15 mouse cellular contexts compared by ENCODE assay signal in the genomic region with DNA sequence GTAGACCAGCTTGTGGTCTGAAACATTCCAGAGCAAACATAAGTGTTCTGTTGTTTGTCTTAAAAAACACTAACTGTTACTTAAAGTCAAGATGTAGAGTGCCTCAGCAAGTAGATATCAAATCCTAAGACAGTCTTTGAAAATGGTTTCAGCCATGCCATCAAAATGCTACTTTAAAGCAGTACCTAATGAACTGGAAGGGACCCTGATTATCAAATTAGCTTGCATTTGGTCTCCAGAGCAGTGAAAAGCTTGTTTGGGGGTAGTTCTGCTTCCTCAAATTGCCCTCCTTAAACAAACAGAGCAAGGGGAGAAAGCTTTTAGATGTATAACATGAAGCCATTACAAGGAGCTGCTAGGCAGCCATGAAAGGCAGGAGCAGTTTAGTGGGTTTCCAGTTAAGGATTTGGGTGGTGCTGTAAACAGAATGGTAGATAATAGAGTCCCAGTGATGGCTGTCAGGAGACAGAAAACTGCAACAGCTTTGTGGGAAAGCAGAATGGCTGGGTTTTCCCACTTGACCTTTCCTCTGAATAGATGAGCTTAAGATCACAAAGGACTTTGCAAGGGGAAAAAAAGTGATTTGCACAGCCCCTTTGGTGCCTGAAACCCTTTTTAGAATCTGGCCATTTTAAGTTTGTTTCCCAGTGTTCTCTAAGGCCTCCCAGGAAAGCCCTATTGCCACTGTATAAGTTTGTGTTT.
DNase-seq lines count a peak whose midpoint lies in the region; ATAC-seq and TF ChIP-seq lines count a peak whose summit lies in the region.
"Had no signal": no experiment of that assay in that cellular context is flagged by ENCODE, and none has a peak within 500 bp of the region (broad histone marks: within the 10 kb centered on the region; RNA-seq: fewer than 3 reads in every experiment).

No protein-coding gene starts in this region.

- H3K36me3 ChIP-seq in intestine, embryonic 16.5 days (ENCODE audit: control insufficient read depth, insufficient read depth, low read length): no peaks in the 10 kb centered on the region
- H3K36me3 ChIP-seq in intestine, postnatal 0 days (ENCODE audit: control insufficient read depth, insufficient read depth): no peaks in the 10 kb centered on the region
- H3K36me3 ChIP-seq in forebrain, embryonic 16.5 days (ENCODE audit: control insufficient read depth, insufficient read depth): no peaks in the 10 kb centered on the region
- no peaks in the 10 kb centered on the region for H3K36me3 ChIP-seq in midbrain, embryonic 13.5 days
- H3K36me3 ChIP-seq in liver, postnatal 0 days (replicated peaks; ENCODE audit: insufficient read depth, low read length): no peaks in the 10 kb centered on the region
- H3K36me3 ChIP-seq: heart, embryonic 12.5 days had no signal

- DNase-seq in brain, embryonic 14.5 days (ENCODE audit: low read depth): peak; percentile 92
- DNase-seq in liver, postnatal 0 days: no peak
- DNase-seq in adipocyte (ENCODE audit: low spot score): no peak
- no peak for DNase-seq in kidney, postnatal 10 days
- DNase-seq: adrenal gland, postnatal 36 days; cerebellum, adult 8-10 months; kidney, adult 18-20 months; thymus, adult 18-20 months had no signal

- H3K4me3 ChIP-seq in intestine, embryonic 16.5 days (ENCODE audit: low read length): no peak overlapping the region
- no peak overlapping the region for H3K4me3 ChIP-seq in intestine, postnatal 0 days (ENCODE audit: low read depth, low read length)
- H3K4me3 ChIP-seq in forebrain, embryonic 16.5 days (replicated peaks; ENCODE audit: low read length): no peak overlapping the region
- H3K4me3 ChIP-seq in midbrain, embryonic 13.5 days (replicated peaks): no peak overlapping the region
- H3K4me3 ChIP-seq in liver, postnatal 0 days (ENCODE audit: low read depth, low read length): no peak overlapping the region
- H3K4me3 ChIP-seq: heart, embryonic 12.5 days had no signal

- H3K9me3 ChIP-seq in intestine, embryonic 16.5 days (ENCODE audit: control insufficient read depth, low read length): no peaks in the 10 kb centered on the region
- H3K9me3 ChIP-seq in intestine, postnatal 0 days (ENCODE audit: control insufficient read depth): no peaks in the 10 kb centered on the region
- peaks cover 2% of the 10 kb centered on the region; the same call in 1 of the 2 replicates for H3K9me3 ChIP-seq in forebrain, embryonic 16.5 days (ENCODE audit: control insufficient read depth, low read length)
- peaks cover 4% of the 10 kb centered on the region; the same call in 1 of the 2 replicates for H3K9me3 ChIP-seq in midbrain, embryonic 13.5 days
- no peaks in the 10 kb centered on the region for H3K9me3 ChIP-seq in liver, postnatal 0 days (ENCODE audit: low read length)
- H3K9me3 ChIP-seq: heart, embryonic 12.5 days had no signal

- no peak for ATAC-seq in intestine, embryonic 16.5 days
- no peak for ATAC-seq in intestine, postnatal 0 days
- ATAC-seq in forebrain, embryonic 16.5 days: peak; percentile 69
- peak; percentile 87 for ATAC-seq in midbrain, embryonic 13.5 days
- no peak for ATAC-seq in liver, postnatal 0 days

- H3K27ac ChIP-seq in intestine, embryonic 16.5 days (ENCODE audit: low read length): 0 out of 2 replicates have a peak overlapping the region, but pooled peaks have one; percentile 16
- no peak overlapping the region for H3K27ac ChIP-seq in intestine, postnatal 0 days (ENCODE audit: low read depth, low read length)
- no peak overlapping the region for H3K27ac ChIP-seq in forebrain, embryonic 16.5 days (ENCODE audit: low read length)
- H3K27ac ChIP-seq in midbrain, embryonic 13.5 days: no peak overlapping the region
- no peak overlapping the region for H3K27ac ChIP-seq in liver, postnatal 0 days (ENCODE audit: low read depth)
- H3K27ac ChIP-seq: liver, embryonic 14.5 days; macrophage had no signal

- H3K27me3 ChIP-seq in intestine, embryonic 16.5 days (replicated peaks; ENCODE audit: control insufficient read depth, insufficient read depth, low read length): no peaks in the 10 kb centered on the region
- H3K27me3 ChIP-seq in intestine, postnatal 0 days (replicated peaks; ENCODE audit: control insufficient read depth, insufficient read depth, low read length): no peaks in the 10 kb centered on the region
- H3K27me3 ChIP-seq in forebrain, embryonic 16.5 days (replicated peaks; ENCODE audit: control insufficient read depth, insufficient read depth, low read length): peaks cover 9% of the 10 kb centered on the region; the same call in 1 of the 2 replicates
- peaks cover 44% of the 10 kb centered on the region for H3K27me3 ChIP-seq in midbrain, embryonic 13.5 days
- H3K27me3 ChIP-seq in liver, postnatal 0 days (ENCODE audit: insufficient read depth, low read length): no peaks in the 10 kb centered on the region
- H3K27me3 ChIP-seq: heart, embryonic 12.5 days had no signal

- no peak for TF ChIP-seq CTCF in intestine, postnatal 0 days (IDR thresholded peaks at IDR 0.05; ENCODE audit: low read depth)
- no peak for TF ChIP-seq CTCF in brain, embryonic 14.5 days (IDR thresholded peaks at IDR 0.05; ENCODE audit: borderline replicate concordance, extremely low read depth, insufficient read depth, insufficient read length)
- no peak for TF ChIP-seq CTCF in liver, postnatal 0 days (IDR thresholded peaks at IDR 0.05; ENCODE audit: low read depth)

- no peak overlapping the region for H3K9ac ChIP-seq in intestine, embryonic 16.5 days (ENCODE audit: low read depth, low read length)
- H3K9ac ChIP-seq in intestine, postnatal 0 days (ENCODE audit: low read depth, low read length): no peak overlapping the region
- H3K9ac ChIP-seq in forebrain, embryonic 16.5 days (replicated peaks; ENCODE audit: low read depth, low read length): no peak overlapping the region
- no peak overlapping the region for H3K9ac ChIP-seq in midbrain, embryonic 13.5 days (replicated peaks)
- no peak overlapping the region for H3K9ac ChIP-seq in liver, postnatal 0 days (replicated peaks)
- H3K9ac ChIP-seq: heart, embryonic 12.5 days; liver, embryonic 14.5 days had no signal

- TF ChIP-seq EP300 in liver, postnatal 0 days (IDR thresholded peaks at IDR 0.05; ENCODE audit: low read depth): no peak

- no peak for TF ChIP-seq POLR2A in brain, embryonic 14.5 days (IDR thresholded peaks at IDR 0.05; ENCODE audit: borderline replicate concordance, extremely low read depth, insufficient read depth, insufficient read length, poor library complexity, severe bottlenecking)

- H3K4me2 ChIP-seq in intestine, embryonic 16.5 days (ENCODE audit: low read depth, low read length): no peak overlapping the region
- H3K4me2 ChIP-seq in intestine, postnatal 0 days (replicated peaks; ENCODE audit: low read depth): no peak overlapping the region
- no peak overlapping the region for H3K4me2 ChIP-seq in forebrain, embryonic 16.5 days (ENCODE audit: low read length)
- H3K4me2 ChIP-seq in midbrain, embryonic 13.5 days (replicated peaks): no peak overlapping the region
- no peak overlapping the region for H3K4me2 ChIP-seq in liver, postnatal 0 days (ENCODE audit: low read depth, low read length)
- H3K4me2 ChIP-seq: heart, embryonic 12.5 days had no signal

- H3K4me1 ChIP-seq in intestine, embryonic 16.5 days (ENCODE audit: control insufficient read depth, insufficient read depth, low read length): no peaks in the 10 kb centered on the region
- H3K4me1 ChIP-seq in intestine, postnatal 0 days (replicated peaks; ENCODE audit: control insufficient read depth, insufficient read depth, low read length): no peaks in the 10 kb centered on the region
- H3K4me1 ChIP-seq in forebrain, embryonic 16.5 days (replicated peaks; ENCODE audit: control insufficient read depth, insufficient read depth, low read length): no peaks in the 10 kb centered on the region
- H3K4me1 ChIP-seq in midbrain, embryonic 13.5 days (replicated peaks): peaks cover 14% of the 10 kb centered on the region
- H3K4me1 ChIP-seq in liver, postnatal 0 days (ENCODE audit: insufficient read depth): no peaks in the 10 kb centered on the region

Comparison
In these comparisons a context has a peak if more than half of its experiments do, and no peak if none do; other contexts are left out.
1. ATAC-seq: peak in forebrain, embryonic 16.5 days (single experiment) and midbrain, embryonic 13.5 days (single experiment); none in intestine, embryonic 16.5 days (single experiment), intestine, postnatal 0 days (single experiment) and liver, postnatal 0 days (single experiment).